Mouse (Mus musculus): ENCODE results near the gene Metrnl. TPM values are rescaled to one million over a fixed set of nuclear protein-coding genes. Genes with fewer than 3 reads are reported as not detected.
A peak's percentile ranks its signal among the peaks of the same experiment; 100 is the strongest.

The Metrnl gene
- total RNA-seq, 2 experiments from 2014 or later, result 14.6 to 18.6 TPM

DNA sequence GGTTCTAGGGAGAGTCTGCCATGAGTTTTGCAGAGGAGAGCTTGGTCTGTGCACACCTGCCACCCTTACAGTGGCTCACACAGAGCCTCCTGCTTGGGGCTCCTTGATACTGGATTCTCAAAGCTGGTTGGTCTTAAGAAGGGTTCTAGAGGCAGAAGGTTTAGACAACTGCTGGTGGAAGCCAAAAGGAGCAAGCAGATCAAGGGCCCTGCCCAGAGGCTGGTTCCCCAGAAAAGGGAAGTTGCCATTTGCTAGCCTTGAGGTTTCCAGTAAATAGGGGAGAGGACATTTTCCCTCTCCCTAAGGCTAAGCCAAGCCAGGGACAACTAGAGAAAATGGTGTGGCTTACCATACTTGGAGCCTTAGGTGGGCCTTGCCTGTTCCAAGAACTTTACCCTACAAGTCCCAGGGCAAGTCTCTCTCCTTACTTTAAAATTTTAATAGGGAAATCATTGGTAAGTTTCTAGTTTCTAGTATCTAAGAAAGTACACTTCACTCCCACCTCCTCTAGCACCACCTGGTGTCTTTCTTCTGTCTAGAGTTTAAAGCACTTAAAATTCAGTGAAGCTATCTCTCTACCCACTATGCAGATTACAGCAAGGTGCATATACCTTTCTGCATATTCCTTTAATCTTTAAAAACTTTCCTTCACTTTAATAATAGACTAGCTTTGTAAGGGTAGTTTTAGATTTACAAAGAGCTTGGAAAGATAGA lies 42.7 kb downstream of the Metrnl start:
- Histone ChIP-seq H3K27ac (no peak overlapping the region), H3K4me3 (no peak overlapping the region)
- DNase-seq (ENCODE audit: extremely low spot score in 1 of 2, low spot score in 2 of 2), result no peak
- intact Hi-C loops (cut with DNase I), result loop anchor here (5.0 kb wide), 1 partner anchor 92 kb away; no protein-coding TSS in a partner anchor
- peak; percentile 44 for TF ChIP-seq CTCF (IDR thresholded peaks at IDR 0.05)

DNA sequence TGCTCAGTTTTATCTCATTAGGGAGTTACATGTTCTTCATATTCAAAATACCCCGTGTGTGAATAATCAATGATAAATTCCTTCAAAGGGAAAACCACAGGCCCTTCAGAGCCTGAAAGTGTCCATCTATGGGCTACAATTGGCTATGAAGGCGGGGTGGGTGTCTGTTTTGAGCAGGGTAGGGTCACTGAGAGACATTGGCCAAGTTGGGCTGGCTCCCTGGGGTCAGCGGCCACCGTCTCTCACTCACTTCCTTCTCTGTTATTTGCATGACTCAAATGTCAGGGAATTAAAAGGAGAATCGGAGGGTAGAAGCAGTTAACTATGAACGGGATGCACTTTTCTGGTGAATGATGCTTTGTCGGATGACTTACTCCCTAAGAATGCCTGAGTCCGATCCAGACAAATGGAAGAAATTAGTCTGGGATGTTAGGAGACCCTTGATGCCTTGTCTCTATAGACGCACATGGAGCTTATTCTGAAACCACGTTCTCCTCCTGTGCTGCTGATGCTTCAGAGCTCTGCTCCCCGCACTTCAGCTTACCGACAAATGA lies 45.7 kb downstream of the Metrnl start:
- Histone ChIP-seq H3K27ac (no peak overlapping the region), H3K4me3 (no peak overlapping the region)
- no peak for DNase-seq (ENCODE audit: extremely low spot score in 1 of 2, low spot score in 2 of 2)
- TF ChIP-seq CTCF (IDR thresholded peaks at IDR 0.05), result no peak
- intact Hi-C loops (cut with DNase I), result no loop called here

DNA sequence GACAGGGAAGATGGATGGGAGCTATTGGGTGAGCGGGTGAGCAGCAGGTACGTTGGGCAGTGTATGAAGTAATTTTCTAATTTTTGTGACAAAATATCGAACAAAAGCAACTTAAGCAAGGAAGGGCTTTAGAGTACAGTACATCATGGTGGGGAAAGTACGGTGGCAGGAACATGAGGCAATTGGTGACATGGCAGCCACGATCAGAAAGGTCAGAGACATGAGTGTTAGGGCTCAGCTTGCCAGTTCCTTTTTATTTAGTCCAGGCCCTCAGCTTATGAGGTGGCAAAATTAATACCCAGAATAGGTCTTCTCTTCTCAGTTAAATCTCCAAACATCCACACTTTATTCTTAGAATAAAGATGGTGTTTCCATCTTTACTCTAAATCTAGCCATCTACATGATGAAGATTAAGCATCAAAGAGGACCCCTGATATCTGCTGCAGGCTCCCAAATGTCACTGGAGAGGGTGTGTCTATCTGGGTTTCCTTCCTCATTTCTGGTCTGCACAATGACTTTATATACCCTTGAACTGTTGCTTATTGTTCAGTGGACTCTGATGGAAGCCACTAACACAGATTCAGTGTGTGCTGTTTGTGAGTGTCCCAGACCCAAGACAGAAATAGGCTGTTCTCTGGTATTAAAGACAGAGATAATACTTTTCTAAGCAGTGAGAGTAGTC lies 46.8 kb downstream of the Metrnl start:
- DNase-seq (ENCODE audit: extremely low spot score in 1 of 2, low spot score in 2 of 2), result no peak
- TF ChIP-seq CTCF (IDR thresholded peaks at IDR 0.05), result no peak
- intact Hi-C loops (cut with DNase I), result no loop called here
- no peak overlapping the region for H3K27ac ChIP-seq
- H3K4me3 ChIP-seq, result no peak overlapping the region

Other genes starting within 250 kb of the Metrnl start
- 10 to 100 TPM; 34.7 to 37.1 TPM for gene Tbcd, start 249.6 kb upstream of the Metrnl start, total RNA-seq (2021)
- gene Zfp750, start 182.2 kb upstream of the Metrnl start, total RNA-seq (2021), result under 1 TPM; 0.09 to 0.16 TPM
- gene B3gntl1, start 28.4 kb upstream of the Metrnl start, total RNA-seq (2021), result 1 to 10 TPM; 6.7 to 6.8 TPM
- not detected for gene Ptchd3, start 128.7 kb downstream of the Metrnl start, total RNA-seq (2021)

Measured in left cerebral cortex, adult 2 months (tissue).